Mouse (Mus musculus): ENCODE results near the gene Ptprg.

- TF ChIP-seq CTCF (IDR thresholded peaks at IDR 0.05; ENCODE audit: control insufficient read depth, insufficient read depth, insufficient replicate concordance, low read depth, low read length), result no peak
- TF ChIP-seq POLR2A (IDR thresholded peaks at IDR 0.05; ENCODE audit: control insufficient read depth, low read depth, low read length), result no peak
These were observed 209.7 kb downstream of the Ptprg start for GRCm38 (mm10) chr14:11762995-11763394.
